Mouse (Mus musculus): ENCODE measurements around the gene Gm20683. TPM values are rescaled to one million over a fixed set of nuclear protein-coding genes. Genes with fewer than 3 reads are reported as not detected.

Gene Gm20683
- polyA plus RNA-seq, 1 experiment = 42.9 TPM

GRCm38 (mm10) chr17:25825984-25826570 lies 15.5 kb downstream of the Gm20683 start:
- H3K4me1 ChIP-seq (ENCODE audit: control insufficient read depth, insufficient read depth, low read length) = peaks cover 24% of the 10 kb centered on the region
- no peak overlapping the region for H3K4me3 ChIP-seq (replicated peaks; ENCODE audit: insufficient read depth, low read depth, low read length)
- 90% methylated on average over 27 of the region's 27 CpGs for WGBS
- no peaks in the 10 kb centered on the region for H3K27me3 ChIP-seq (ENCODE audit: control insufficient read depth, insufficient read depth, low read length)
- DNase-seq = no peak
- H3K27ac ChIP-seq (ENCODE audit: insufficient read depth, low read length) = no peak overlapping the region
- TF ChIP-seq CTCF (IDR thresholded peaks at IDR 0.05; ENCODE audit: borderline replicate concordance, insufficient read depth, low read depth, low read length) = no peak
- TF ChIP-seq POLR2A (IDR thresholded peaks at IDR 0.05; ENCODE audit: borderline replicate concordance, insufficient read depth, low read length) = no peak

GRCm38 (mm10) chr17:25825311-25825710 lies 16.3 kb downstream of the Gm20683 start:
- Histone ChIP-seq H3K27me3 (ENCODE audit: control insufficient read depth, insufficient read depth, low read length) (no peaks in the 10 kb centered on the region), H3K4me3 (replicated peaks; ENCODE audit: insufficient read depth, low read depth, low read length) (no peak overlapping the region), H3K27ac (ENCODE audit: insufficient read depth, low read length) (no peak overlapping the region), H3K4me1 (ENCODE audit: control insufficient read depth, insufficient read depth, low read length) (peaks cover 17% of the 10 kb centered on the region)
- WGBS = 81% methylated on average over 6 of the region's 6 CpGs
- no peak for TF ChIP-seq POLR2A (IDR thresholded peaks at IDR 0.05; ENCODE audit: borderline replicate concordance, insufficient read depth, low read length)
- no peak for TF ChIP-seq CTCF (IDR thresholded peaks at IDR 0.05; ENCODE audit: borderline replicate concordance, insufficient read depth, low read depth, low read length)
- no peak for DNase-seq

GRCm38 (mm10) chr17:25824362-25825142 lies 17.0 kb downstream of the Gm20683 start:
- no peaks in the 10 kb centered on the region for H3K27me3 ChIP-seq (ENCODE audit: control insufficient read depth, insufficient read depth, low read length)
- H3K4me3 ChIP-seq (replicated peaks; ENCODE audit: insufficient read depth, low read depth, low read length) = peak overlapping the region; percentile 80
- H3K4me1 ChIP-seq (ENCODE audit: control insufficient read depth, insufficient read depth, low read length) = peaks cover 14% of the 10 kb centered on the region
- 68% methylated on average over 17 of the region's 17 CpGs for WGBS
- no peak overlapping the region for H3K27ac ChIP-seq (ENCODE audit: insufficient read depth, low read length)
- DNase-seq = no peak
- TF ChIP-seq CTCF (IDR thresholded peaks at IDR 0.05; ENCODE audit: borderline replicate concordance, insufficient read depth, low read depth, low read length) = no peak
- TF ChIP-seq POLR2A (IDR thresholded peaks at IDR 0.05; ENCODE audit: borderline replicate concordance, insufficient read depth, low read length) = no peak

GRCm38 (mm10) chr17:25823452-25823851 lies 18.1 kb downstream of the Gm20683 start, which contains the start of gene Wdr24:
TSS of gene Wdr24 (plus strand) at chr17:25823627.
- peak; percentile 85 to 86 for DNase-seq
- Histone ChIP-seq H3K4me3 (replicated peaks; ENCODE audit: insufficient read depth, low read depth, low read length) (peak within 1 kb of the TSS; percentile 80), H3K27ac (ENCODE audit: insufficient read depth, low read length) (peak within 1 kb of the TSS; percentile 31; the same call in 1 of the 2 replicates), H3K27me3 (ENCODE audit: control insufficient read depth, insufficient read depth, low read length) (no peaks in the 10 kb centered on the region), H3K4me1 (ENCODE audit: control insufficient read depth, insufficient read depth, low read length) (peaks cover 12% of the 10 kb centered on the region)
- WGBS = under 1% methylated on average over 18 of the region's 18 CpGs
- TF ChIP-seq POLR2A (IDR thresholded peaks at IDR 0.05; ENCODE audit: borderline replicate concordance, insufficient read depth, low read length) = peak; percentile 77; the same call in 1 of the 2 replicates
- no peak for TF ChIP-seq CTCF (IDR thresholded peaks at IDR 0.05; ENCODE audit: borderline replicate concordance, insufficient read depth, low read depth, low read length)

GRCm38 (mm10) chr17:25818851-25819780 lies 22.4 kb downstream of the Gm20683 start:
- 28% methylated on average over 46 of the region's 46 CpGs for WGBS
- H3K27me3 ChIP-seq (ENCODE audit: control insufficient read depth, insufficient read depth, low read length) = no peaks in the 10 kb centered on the region
- H3K27ac ChIP-seq (ENCODE audit: insufficient read depth, low read length) = no peak overlapping the region
- TF ChIP-seq POLR2A (IDR thresholded peaks at IDR 0.05; ENCODE audit: borderline replicate concordance, insufficient read depth, low read length) (no peak), CTCF (IDR thresholded peaks at IDR 0.05; ENCODE audit: borderline replicate concordance, insufficient read depth, low read depth, low read length) (no peak)
- H3K4me3 ChIP-seq (replicated peaks; ENCODE audit: insufficient read depth, low read depth, low read length) = no peak overlapping the region
- peak in 1 of 2 experiments; percentile 44 for DNase-seq
- H3K4me1 ChIP-seq (ENCODE audit: control insufficient read depth, insufficient read depth, low read length) = peaks cover 24% of the 10 kb centered on the region

- Histone ChIP-seq H3K27ac (ENCODE audit: insufficient read depth, low read length) (no peak overlapping the region), H3K4me3 (replicated peaks; ENCODE audit: insufficient read depth, low read depth, low read length) (no peak overlapping the region), H3K4me1 (ENCODE audit: control insufficient read depth, insufficient read depth, low read length) (peaks cover 26% of the 10 kb centered on the region), H3K27me3 (ENCODE audit: control insufficient read depth, insufficient read depth, low read length) (no peaks in the 10 kb centered on the region)
- no peak for TF ChIP-seq POLR2A (IDR thresholded peaks at IDR 0.05; ENCODE audit: borderline replicate concordance, insufficient read depth, low read length)
- no peak for TF ChIP-seq CTCF (IDR thresholded peaks at IDR 0.05; ENCODE audit: borderline replicate concordance, insufficient read depth, low read depth, low read length)
- DNase-seq = no peak
- 74% methylated on average over 11 of the region's 11 CpGs for WGBS
These were observed 23.9 kb downstream of the Gm20683 start for GRCm38 (mm10) chr17:25817662-25818061.

GRCm38 (mm10) chr17:25813471-25813870 lies 28.1 kb downstream of the Gm20683 start:
- peak; percentile 52; the same call in 1 of the 2 replicates for TF ChIP-seq CTCF (IDR thresholded peaks at IDR 0.05; ENCODE audit: borderline replicate concordance, insufficient read depth, low read depth, low read length)
- no peak for TF ChIP-seq POLR2A (IDR thresholded peaks at IDR 0.05; ENCODE audit: borderline replicate concordance, insufficient read depth, low read length)
- peak; percentile 76 to 77 for DNase-seq
- peaks cover 44% of the 10 kb centered on the region for H3K4me1 ChIP-seq (ENCODE audit: control insufficient read depth, insufficient read depth, low read length)
- WGBS = 0% methylated on average over 20 of the region's 20 CpGs
- H3K4me3 ChIP-seq (replicated peaks; ENCODE audit: insufficient read depth, low read depth, low read length) = peak overlapping the region; percentile 27
- no peaks in the 10 kb centered on the region for H3K27me3 ChIP-seq (ENCODE audit: control insufficient read depth, insufficient read depth, low read length)
- H3K27ac ChIP-seq (ENCODE audit: insufficient read depth, low read length) = peak overlapping the region; percentile 36

Data from cerebellum, adult 2 months (tissue).